Comparison of ENCODE assay signal across 17 mouse cellular contexts in genomic region chr5:122491385-122491784, GRCm38 (mm10). TPM values are rescaled to one million over a fixed set of nuclear protein-coding genes. Genes with fewer than 3 reads are reported as not detected.
DNase-seq lines count a peak whose midpoint lies in the region; ATAC-seq and TF ChIP-seq lines count a peak whose summit lies in the region.
"Had no signal": no experiment of that assay in that cellular context is flagged by ENCODE, and none has a peak within 500 bp of the region (broad histone marks: within the 10 kb centered on the region; RNA-seq: fewer than 3 reads in every experiment).

No protein-coding gene starts in this region.

- peaks cover 94% of the 10 kb centered on the region for H3K36me3 ChIP-seq in heart, postnatal 0 days (replicated peaks; ENCODE audit: control insufficient read depth, insufficient read depth, low read length)
- H3K36me3 ChIP-seq in liver, adult 2 months (ENCODE audit: control insufficient read depth, insufficient read depth, low read length): peaks cover 80% of the 10 kb centered on the region
- peaks cover 97% of the 10 kb centered on the region for H3K36me3 ChIP-seq in liver, embryonic 12.5 days
- H3K36me3 ChIP-seq in MEL (ENCODE audit: control insufficient read depth in 1 of 2, insufficient read depth in 2 of 2, low read length in 2 of 2): peaks cover 16 to 72% of the 10 kb centered on the region in 2 experiments

- H3K79me2 ChIP-seq in liver, adult 2 months (ENCODE audit: control insufficient read depth, insufficient read depth, low read length): peaks cover 18% of the 10 kb centered on the region; the same call in 1 of the 2 replicates
- H3K79me2 ChIP-seq in MEL (ENCODE audit: control insufficient read depth, insufficient read depth, low read length, poor library complexity): peaks cover 26% of the 10 kb centered on the region

- DNase-seq in heart, postnatal 0 days (ENCODE audit: low spot score): no peak
- no peak for DNase-seq in heart, adult 8-10 months (ENCODE audit: low spot score)
- peak; percentile 11 for DNase-seq in liver, adult 2 months (ENCODE audit: extremely low read depth, low read depth, low spot score)
- peak; percentile 42 for DNase-seq in MEL (ENCODE audit: low read depth, low spot score)
- no peak for DNase-seq in lung, postnatal 36 days
- DNase-seq: adrenal gland, postnatal 10 days; cerebellum, adult 11-12 months; cerebellum, adult 9-10 months; cerebellum, postnatal 25 days; gastrocnemius, postnatal 36 days; heart, adult 18-20 months had no signal

- H3K9me3 ChIP-seq in heart, postnatal 0 days (replicated peaks; ENCODE audit: control insufficient read depth, low read length): no peaks in the 10 kb centered on the region
- H3K9me3 ChIP-seq in liver, embryonic 12.5 days (replicated peaks): no peaks in the 10 kb centered on the region
- no peaks in the 10 kb centered on the region for H3K9me3 ChIP-seq in MEL (replicated peaks; ENCODE audit: insufficient read depth, low read length)
- H3K9me3 ChIP-seq: embryonic facial prominence, embryonic 12.5 days; forebrain, embryonic 15.5 days; heart, embryonic 13.5 days; hindbrain, embryonic 15.5 days had no signal

- no peak for TF ChIP-seq POLR2A in liver, adult 2 months (IDR thresholded peaks at IDR 0.05; ENCODE audit: extremely low read depth, insufficient read depth, low read length)
- no peak for TF ChIP-seq POLR2A in MEL (IDR thresholded peaks at IDR 0.05; ENCODE audit: control insufficient read depth in 1 of 2, insufficient read depth in 1 of 2, low read depth in 1 of 2, low read length in 2 of 2, poor library complexity in 1 of 2)

- H3K9ac ChIP-seq in heart, postnatal 0 days (replicated peaks; ENCODE audit: low read depth, low read length): no peak overlapping the region
- H3K9ac ChIP-seq in liver, adult 2 months (ENCODE audit: low read depth, low read length): no peak overlapping the region
- no peak overlapping the region for H3K9ac ChIP-seq in liver, embryonic 12.5 days
- H3K9ac ChIP-seq in MEL (ENCODE audit: control insufficient read depth, low read depth, low read length, poor library complexity, severe bottlenecking): no peak overlapping the region
- H3K9ac ChIP-seq: embryonic facial prominence, embryonic 12.5 days; forebrain, embryonic 15.5 days; heart, embryonic 13.5 days; hindbrain, embryonic 15.5 days had no signal

- no peaks in the 10 kb centered on the region for H3K27me3 ChIP-seq in heart, postnatal 0 days (ENCODE audit: control insufficient read depth, insufficient read depth, low read length)
- H3K27me3 ChIP-seq in liver, adult 2 months (ENCODE audit: control insufficient read depth, insufficient read depth, low read length): no peaks in the 10 kb centered on the region
- no peaks in the 10 kb centered on the region for H3K27me3 ChIP-seq in liver, embryonic 12.5 days (replicated peaks)
- no peaks in the 10 kb centered on the region for H3K27me3 ChIP-seq in MEL (ENCODE audit: control insufficient read depth in 1 of 2, insufficient read depth in 2 of 2, low read length in 2 of 2)
- H3K27me3 ChIP-seq: CH12.LX; embryonic facial prominence, embryonic 12.5 days; forebrain, embryonic 15.5 days; heart, embryonic 13.5 days; hindbrain, embryonic 15.5 days had no signal

- TF ChIP-seq EP300 in heart, postnatal 0 days (IDR thresholded peaks at IDR 0.05; ENCODE audit: low read depth): no peak
- TF ChIP-seq EP300 in MEL (IDR thresholded peaks at IDR 0.05; ENCODE audit: low read depth in 1 of 2, low read length in 2 of 2): peak in 1 of 2 experiments; percentile 25; a peak in 1 of 4 replicates

- 68% methylated on average over 10 of the region's 10 CpGs for WGBS in heart, postnatal 0 days
- WGBS in liver, adult 2 months: 84% methylated on average over 10 of the region's 10 CpGs
- 69% methylated on average over 10 of the region's 10 CpGs for WGBS in liver, embryonic 12.5 days (ENCODE audit: insufficient replicate concordance)

- no peak for TF ChIP-seq CTCF in heart, postnatal 0 days (IDR thresholded peaks at IDR 0.05; ENCODE audit: low read depth)
- TF ChIP-seq CTCF in liver, adult 2 months (IDR thresholded peaks at IDR 0.05; ENCODE audit: low read depth, low read length): no peak
- peak in 2 of 3 experiments; percentile 5 to 27; a peak in 2 of 6 replicates for TF ChIP-seq CTCF in MEL (IDR thresholded peaks at IDR 0.05 in 2 of 3, conservative IDR thresholded peaks at IDR 0.05 in 1 of 3; ENCODE audit: control insufficient read depth in 1 of 3, insufficient read depth in 1 of 3, low read depth in 2 of 3, low read length in 3 of 3, poor library complexity in 1 of 3, severe bottlenecking in 1 of 3)

- H3K27ac ChIP-seq in heart, postnatal 0 days (ENCODE audit: low read depth): 0 out of 2 replicates have a peak overlapping the region, but pooled peaks have one; percentile 15
- no peak overlapping the region for H3K27ac ChIP-seq in liver, adult 2 months (replicated peaks; ENCODE audit: insufficient read depth, low read depth, low read length)
- H3K27ac ChIP-seq in liver, embryonic 12.5 days: no peak overlapping the region
- no peak overlapping the region for H3K27ac ChIP-seq in MEL (ENCODE audit: control insufficient read depth, low read depth, low read length)
- H3K27ac ChIP-seq: embryonic facial prominence, embryonic 12.5 days; forebrain, embryonic 15.5 days; heart, embryonic 13.5 days; hindbrain, embryonic 15.5 days had no signal

- TF ChIP-seq RAD21 in MEL (IDR thresholded peaks at IDR 0.05; ENCODE audit: low read depth, low read length): no peak

- no peaks in the 10 kb centered on the region for H3K4me1 ChIP-seq in heart, postnatal 0 days (ENCODE audit: control insufficient read depth, insufficient read depth)
- H3K4me1 ChIP-seq in liver, adult 2 months (ENCODE audit: control insufficient read depth, insufficient read depth, low read length): peaks cover 5% of the 10 kb centered on the region; the same call in 1 of the 2 replicates
- no peaks in the 10 kb centered on the region for H3K4me1 ChIP-seq in liver, embryonic 12.5 days
- peaks cover 2 to 4% of the 10 kb centered on the region in 2 experiments; a peak in 3 of 4 replicates for H3K4me1 ChIP-seq in MEL (ENCODE audit: control insufficient read depth in 1 of 2, insufficient read depth in 2 of 2, low read length in 2 of 2)
- H3K4me1 ChIP-seq: embryonic facial prominence, embryonic 12.5 days had no signal

- H3K4me3 ChIP-seq in heart, postnatal 0 days (ENCODE audit: low read depth, low read length): no peak overlapping the region
- no peak overlapping the region for H3K4me3 ChIP-seq in liver, adult 2 months (ENCODE audit: insufficient read depth, low read depth, low read length)
- no peak overlapping the region for H3K4me3 ChIP-seq in liver, embryonic 12.5 days
- no peak overlapping the region for H3K4me3 ChIP-seq in MEL (ENCODE audit: control insufficient read depth in 1 of 2, insufficient read depth in 1 of 2, low read depth in 2 of 2, low read length in 2 of 2)
- H3K4me3 ChIP-seq: embryonic facial prominence, embryonic 12.5 days; forebrain, embryonic 15.5 days; heart, embryonic 13.5 days; hindbrain, embryonic 15.5 days had no signal

- ATAC-seq in heart, postnatal 0 days (ENCODE audit: insufficient read depth, low read depth): no peak
- ATAC-seq in liver, embryonic 12.5 days: no peak
- ATAC-seq: forebrain, embryonic 15.5 days had no signal

- no peak overlapping the region for H3K4me2 ChIP-seq in heart, postnatal 0 days (ENCODE audit: low read depth, low read length)
- no peak overlapping the region for H3K4me2 ChIP-seq in liver, embryonic 12.5 days
- H3K4me2 ChIP-seq: embryonic facial prominence, embryonic 12.5 days; forebrain, embryonic 15.5 days; heart, embryonic 13.5 days; hindbrain, embryonic 15.5 days had no signal

TF ChIP-seq in MEL, 35 proteins besides CTCF, POLR2A, EP300 and RAD21:
- TF ChIP-seq MYB (IDR thresholded peaks at IDR 0.05; ENCODE audit: low read depth, low read length) (no peak), CHD1 (IDR thresholded peaks at IDR 0.05; ENCODE audit: low read depth, low read length) (no peak), MEF2A (IDR thresholded peaks at IDR 0.05; ENCODE audit: extremely low read depth, insufficient replicate concordance, low read depth, low read length, poor library complexity, severe bottlenecking) (no peak), USF1 (IDR thresholded peaks at IDR 0.05; ENCODE audit: low read depth, low read length) (no peak), MYC (IDR thresholded peaks at IDR 0.05; ENCODE audit: low read depth, low read length) (no peak), UBTF (IDR thresholded peaks at IDR 0.05; ENCODE audit: borderline replicate concordance, insufficient read depth, low read depth, low read length) (no peak), POLR2AphosphoS2 (IDR thresholded peaks at IDR 0.05; ENCODE audit: low read length) (no peak), ZMIZ1 (IDR thresholded peaks at IDR 0.05; ENCODE audit: low read depth, low read length) (no peak), BHLHE40 (IDR thresholded peaks at IDR 0.05; ENCODE audit: borderline replicate concordance, low read depth, low read length) (no peak), JUND (IDR thresholded peaks at IDR 0.05; ENCODE audit: low read depth, low read length) (no peak), CHD2 (IDR thresholded peaks at IDR 0.05; ENCODE audit: low read length) (no peak), SMC3 (IDR thresholded peaks at IDR 0.05; ENCODE audit: low read depth, low read length) (no peak), E2F4 (IDR thresholded peaks at IDR 0.05; ENCODE audit: borderline replicate concordance, low read depth, low read length) (no peak), HCFC1 (IDR thresholded peaks at IDR 0.05; ENCODE audit: low read depth, low read length) (no peak), NRF1 (IDR thresholded peaks at IDR 0.05; ENCODE audit: insufficient read depth, low read depth, low read length, poor library complexity, severe bottlenecking) (no peak)

RNA-seq across cellular contexts. Expression of gene Atp2a2, which starts 10.6 kb away (rescaled TPM):
- 2,277 and 2,295 TPM in 2 replicates for total RNA-seq in heart, postnatal 0 days (2014; rRNA removed; ENCODE audit: low replicate concordance)
- polyA plus RNA-seq in heart, postnatal 0 days (2015; fragmentation: Nextera tagmentation; extraction: Ambion mirVana): 706 and 785 TPM in 2 replicates
- over 10,000 TPM; 11,934 to 13,904 (median 12,774) TPM for total RNA-seq in heart, adult 8-10 months (2022)
- 44.6 and 65.4 TPM in 2 replicates for total RNA-seq in liver, adult 2 months (2014; rRNA removed)
- 46.0 and 50.5 TPM in 2 replicates for polyA plus RNA-seq in liver, adult 2 months (2012; rRNA removed)
- polyA plus RNA-seq in liver, embryonic 12.5 days (2016; fragmentation: Nextera tagmentation; extraction: Ambion mirVana): 44.2 and 45.7 TPM in 2 replicates
- total RNA-seq in MEL (2012; rRNA removed): 115 and 117 TPM in 2 replicates
- polyA plus RNA-seq in MEL (2012; ENCODE audit: insufficient read depth in 1 of 2, insufficient read length in 2 of 2, low read depth in 1 of 2, low replicate concordance in 2 of 2, missing spikeins in 1 of 2): 100 to 1,000 TPM; 176 to 199 TPM

Comparison
In these comparisons a context has a peak if more than half of its experiments do, and no peak if none do; other contexts are left out.
1. DNase-seq: peak in liver, adult 2 months (single experiment) and MEL (single experiment); none in heart, postnatal 0 days (single experiment), heart, adult 8-10 months (single experiment) and lung, postnatal 36 days (single experiment).
2. CTCF ChIP-seq: peak in MEL (2 of 3); none in heart, postnatal 0 days (single experiment) and liver, adult 2 months (single experiment).
3. RNA of gene Atp2a2, which starts 10.6 kb away (total RNA-seq): 11,934 to 13,904 TPM in heart, adult 8-10 months and 2,277 to 2,295 TPM in heart, postnatal 0 days; 115 to 117 TPM in MEL and 44.6 to 65.4 TPM in liver, adult 2 months; every median in the first group is over 10 times any median in the second.